Mouse (Mus musculus): ENCODE measurements at regions not wholly inside any gene's neighbourhood (a gene's known extent, or its start where the extent isn't known, plus 50 kb on each side); places are given as distances from the start of the nearest gene placed in this dataset.
"Not testable (repeated sequence)": the region's sequence is repeated elsewhere in the genome, so short reads cannot be mapped to it uniquely, and the experiment has no call there.

- not testable (repeated sequence) for TF ChIP-seq CTCF, POLR2A (IDR thresholded peaks at IDR 0.05; ENCODE audit: extremely low read depth, insufficient read depth, low read length)
Observed at GRCm38 (mm10) chr5:91850862-91851569, 111.9 kb downstream of the Rchy1 start.

Data from cortical plate, adult 2 months (tissue).